ENCODE assay signal across 8 mouse cellular contexts in the genomic region with DNA sequence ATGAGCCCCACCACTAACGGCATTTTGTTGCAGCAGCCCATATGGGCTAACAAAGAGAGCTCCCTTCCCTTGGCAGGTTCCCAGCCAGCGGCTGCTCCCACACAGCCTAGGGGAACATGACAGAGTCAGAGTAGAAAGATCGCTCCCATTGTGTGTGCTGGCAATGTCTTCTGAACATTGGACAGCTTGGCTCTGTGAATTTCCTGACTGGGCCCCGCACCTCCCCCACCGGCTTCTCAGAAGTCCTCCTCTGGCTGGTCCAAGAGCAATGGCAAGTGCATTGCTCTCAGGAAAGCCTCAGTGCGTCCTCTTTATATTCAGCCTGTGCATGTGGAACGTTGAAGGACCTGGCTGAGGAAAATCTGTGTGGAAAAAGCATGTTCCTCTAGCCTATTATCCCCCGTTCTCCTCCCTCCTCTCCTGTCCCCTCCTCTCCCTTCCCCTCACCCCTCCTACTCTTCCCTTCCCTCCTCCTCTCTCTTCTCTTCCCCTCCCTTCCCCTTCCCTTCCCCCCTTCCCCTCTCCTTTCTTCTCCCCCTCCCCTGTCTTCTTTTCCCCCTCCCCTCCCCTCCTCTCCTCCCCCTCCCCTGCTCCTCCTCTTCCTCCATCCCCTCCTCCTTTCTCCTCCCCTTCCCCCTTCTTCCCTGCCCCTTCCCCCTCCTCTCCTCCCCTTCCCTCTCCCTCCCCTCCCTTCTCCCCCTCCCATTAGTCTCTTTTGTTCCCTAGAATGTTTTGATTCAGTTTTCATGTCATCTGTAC. TPM values are rescaled to one million over a fixed set of nuclear protein-coding genes. Genes with fewer than 3 reads are reported as not detected.
DNase-seq lines count a peak whose midpoint lies in the region; ATAC-seq and TF ChIP-seq lines count a peak whose summit lies in the region.

No protein-coding gene starts in this region.

- peak; percentile 59 for DNase-seq in R1 (ENCODE audit: low read depth, low spot score)
- peak; percentile 53 for DNase-seq in embryonic facial prominence, embryonic 10.5 days (ENCODE audit: low spot score)
- peak; percentile 99 for DNase-seq in heart, adult 11 months
- peak; percentile 70 for DNase-seq in kidney, adult 11 months
- DNase-seq in left cerebral cortex, postnatal 36 days (ENCODE audit: low spot score in 2 of 2), result peak; percentile 68 to 75
- DNase-seq in neural tube, embryonic 11.5 days (ENCODE audit: low spot score), result peak; percentile 45
- DNase-seq in thymus, postnatal 14 days, result no peak
- no peak for DNase-seq in liver, postnatal 0 days

- H3K36me3 ChIP-seq in embryonic facial prominence, embryonic 10.5 days (replicated peaks), result peaks cover 13% of the 10 kb centered on the region
- no peaks in the 10 kb centered on the region; the same call in 1 of the 2 replicates for H3K36me3 ChIP-seq in neural tube, embryonic 11.5 days (ENCODE audit: control insufficient read depth, insufficient read depth, low read length)
- peaks cover 10% of the 10 kb centered on the region for H3K36me3 ChIP-seq in liver, postnatal 0 days (replicated peaks; ENCODE audit: insufficient read depth, low read length)

- H3K4me2 ChIP-seq in neural tube, embryonic 11.5 days (ENCODE audit: low read depth), result no peak overlapping the region
- no peak overlapping the region for H3K4me2 ChIP-seq in liver, postnatal 0 days (ENCODE audit: low read depth, low read length)

- intact Hi-C loops in left cerebral cortex, postnatal 36 days (cut with DNase I), result no loop called here

- peak overlapping the region; percentile 20 for H3K9ac ChIP-seq in neural tube, embryonic 11.5 days (ENCODE audit: low read length)
- no peak overlapping the region for H3K9ac ChIP-seq in liver, postnatal 0 days (replicated peaks)

- no peak for TF ChIP-seq CTCF in liver, postnatal 0 days (IDR thresholded peaks at IDR 0.05; ENCODE audit: low read depth)

- no peaks in the 10 kb centered on the region for H3K27me3 ChIP-seq in embryonic facial prominence, embryonic 10.5 days (replicated peaks; ENCODE audit: low read depth, poor library complexity, severe bottlenecking)
- H3K27me3 ChIP-seq in neural tube, embryonic 11.5 days (ENCODE audit: control insufficient read depth, insufficient read depth, low read length), result no peaks in the 10 kb centered on the region
- H3K27me3 ChIP-seq in liver, postnatal 0 days (ENCODE audit: insufficient read depth, low read length), result no peaks in the 10 kb centered on the region

- H3K4me3 ChIP-seq in embryonic facial prominence, embryonic 10.5 days, result 0 out of 2 replicates have a peak overlapping the region, but pooled peaks have one; percentile 2
- H3K4me3 ChIP-seq in neural tube, embryonic 11.5 days (ENCODE audit: low read depth, low read length), result no peak overlapping the region
- H3K4me3 ChIP-seq in liver, postnatal 0 days (ENCODE audit: low read depth, low read length), result no peak overlapping the region

- H3K9me3 ChIP-seq in embryonic facial prominence, embryonic 10.5 days, result no peaks in the 10 kb centered on the region
- H3K9me3 ChIP-seq in neural tube, embryonic 11.5 days (ENCODE audit: control insufficient read depth, low read length), result no peaks in the 10 kb centered on the region
- no peaks in the 10 kb centered on the region for H3K9me3 ChIP-seq in liver, postnatal 0 days (ENCODE audit: low read length)

- 39% methylated on average over 8 of the region's 8 CpGs for WGBS in embryonic facial prominence, embryonic 10.5 days
- 31% methylated on average over 8 of the region's 8 CpGs for WGBS in neural tube, embryonic 11.5 days
- 48% methylated on average over 8 of the region's 8 CpGs for WGBS in liver, postnatal 0 days (ENCODE audit: insufficient replicate concordance)

- H3K27ac ChIP-seq in embryonic facial prominence, embryonic 10.5 days (replicated peaks), result peak overlapping the region; percentile 84
- H3K27ac ChIP-seq in neural tube, embryonic 11.5 days (ENCODE audit: low read depth, low read length), result peak overlapping the region; percentile 54
- no peak overlapping the region for H3K27ac ChIP-seq in liver, postnatal 0 days (ENCODE audit: low read depth)

- TF ChIP-seq EP300 in liver, postnatal 0 days (IDR thresholded peaks at IDR 0.05; ENCODE audit: low read depth), result no peak

- peaks cover 32% of the 10 kb centered on the region for H3K4me1 ChIP-seq in embryonic facial prominence, embryonic 10.5 days
- H3K4me1 ChIP-seq in neural tube, embryonic 11.5 days (ENCODE audit: control insufficient read depth, insufficient read depth, low read length), result peaks cover 9% of the 10 kb centered on the region; the same call in 1 of the 2 replicates
- H3K4me1 ChIP-seq in liver, postnatal 0 days (ENCODE audit: insufficient read depth), result 0 out of 2 replicates have a peak, but pooled peaks cover 2% of the 10 kb centered on the region

- ATAC-seq in neural tube, embryonic 11.5 days (ENCODE audit: insufficient read depth, low FRiP score, low TSS enrichment), result peak; percentile 45; the same call in 1 of the 2 replicates
- ATAC-seq in liver, postnatal 0 days, result no peak

RNA-seq across cellular contexts. Expression of gene Ndufv3, which starts 16.1 kb away (rescaled TPM):
- 242 and 244 TPM in 2 replicates for polyA plus RNA-seq in embryonic facial prominence, embryonic 10.5 days (2016; fragmentation: Nextera tagmentation; extraction: Ambion mirVana)
- 100 to 1,000 TPM; 231 to 260 TPM for total RNA-seq in left cerebral cortex, postnatal 36 days (2021)
- 250 and 260 TPM in 2 replicates for polyA plus RNA-seq in neural tube, embryonic 11.5 days (2014; fragmentation: Nextera tagmentation; extraction: Ambion mirVana)
- 213 and 215 TPM in 2 replicates for polyA plus RNA-seq in liver, postnatal 0 days (2015; fragmentation: Nextera tagmentation; extraction: Ambion mirVana)

RNA-seq across cellular contexts. Expression of gene Wdr4, which starts 16.3 kb away (rescaled TPM):
- polyA plus RNA-seq in embryonic facial prominence, embryonic 10.5 days (2016; fragmentation: Nextera tagmentation; extraction: Ambion mirVana), result 67.7 and 73.5 TPM in 2 replicates
- total RNA-seq in left cerebral cortex, postnatal 36 days (2021), result 10 to 100 TPM; 23.9 to 28.2 TPM
- polyA plus RNA-seq in neural tube, embryonic 11.5 days (2014; fragmentation: Nextera tagmentation; extraction: Ambion mirVana), result 40.1 and 42.5 TPM in 2 replicates
- 8.9 and 10.0 TPM in 2 replicates for polyA plus RNA-seq in liver, postnatal 0 days (2015; fragmentation: Nextera tagmentation; extraction: Ambion mirVana)

RNA-seq across cellular contexts. Expression of gene Pknox1, which starts 28.5 kb away (rescaled TPM):
- 22.9 and 25.1 TPM in 2 replicates for polyA plus RNA-seq in embryonic facial prominence, embryonic 10.5 days (2016; fragmentation: Nextera tagmentation; extraction: Ambion mirVana)
- 10 to 100 TPM; 13.1 to 17.8 TPM for total RNA-seq in left cerebral cortex, postnatal 36 days (2021)
- polyA plus RNA-seq in neural tube, embryonic 11.5 days (2014; fragmentation: Nextera tagmentation; extraction: Ambion mirVana), result 46.4 and 52.4 TPM in 2 replicates
- polyA plus RNA-seq in liver, postnatal 0 days (2015; fragmentation: Nextera tagmentation; extraction: Ambion mirVana), result 5.5 and 6.1 TPM in 2 replicates

Comparison
In these comparisons a context has a peak if more than half of its experiments do, and no peak if none do; other contexts are left out.
1. DNase-seq: peak in R1 (single experiment), embryonic facial prominence, embryonic 10.5 days (single experiment), heart, adult 11 months (single experiment), kidney, adult 11 months (single experiment), left cerebral cortex, postnatal 36 days (2 of 2) and neural tube, embryonic 11.5 days (single experiment); none in thymus, postnatal 14 days (single experiment) and liver, postnatal 0 days (single experiment).